Comparison of ENCODE assay signal across 8 mouse cellular contexts in genomic region chr4:136177244-136177611, GRCm38 (mm10). TPM values are rescaled to one million over a fixed set of nuclear protein-coding genes. Genes with fewer than 3 reads are reported as not detected.
DNase-seq lines count a peak whose midpoint lies in the region; ATAC-seq lines count a peak whose summit lies in the region.

No protein-coding gene starts in this region.

- H3K9me3 ChIP-seq in heart, embryonic 11.5 days (replicated peaks; ENCODE audit: control insufficient read depth, low read length): no peaks in the 10 kb centered on the region
- H3K9me3 ChIP-seq in limb, embryonic 13.5 days: no peaks in the 10 kb centered on the region
- no peaks in the 10 kb centered on the region for H3K9me3 ChIP-seq in stomach, embryonic 15.5 days

- H3K9ac ChIP-seq in heart, embryonic 11.5 days (ENCODE audit: low read depth, low read length): peak overlapping the region; percentile 56
- H3K9ac ChIP-seq in limb, embryonic 13.5 days: no peak overlapping the region
- H3K9ac ChIP-seq in stomach, embryonic 15.5 days: no peak overlapping the region

- 26% methylated on average over 8 of the region's 8 CpGs for WGBS in heart, embryonic 11.5 days (ENCODE audit: insufficient replicate concordance)
- 38% methylated on average over 8 of the region's 8 CpGs for WGBS in limb, embryonic 13.5 days
- 39% methylated on average over 8 of the region's 8 CpGs for WGBS in stomach, embryonic 15.5 days

- H3K27ac ChIP-seq in heart, embryonic 11.5 days (ENCODE audit: low read depth, low read length): peak overlapping the region; percentile 88
- H3K27ac ChIP-seq in limb, embryonic 13.5 days: peak overlapping the region; percentile 10; the same call in 1 of the 2 replicates
- peak overlapping the region; percentile 77 for H3K27ac ChIP-seq in stomach, embryonic 15.5 days

- peaks cover 62% of the 10 kb centered on the region for H3K4me1 ChIP-seq in heart, embryonic 11.5 days (ENCODE audit: control insufficient read depth, insufficient read depth, low read length)
- peaks cover 74% of the 10 kb centered on the region for H3K4me1 ChIP-seq in limb, embryonic 13.5 days
- H3K4me1 ChIP-seq in stomach, embryonic 15.5 days: peaks cover 75% of the 10 kb centered on the region

- peak overlapping the region; percentile 95 for H3K4me2 ChIP-seq in heart, embryonic 11.5 days
- H3K4me2 ChIP-seq in limb, embryonic 13.5 days (replicated peaks): no peak overlapping the region
- peak overlapping the region; percentile 21; the same call in 1 of the 2 replicates for H3K4me2 ChIP-seq in stomach, embryonic 15.5 days

- ATAC-seq in heart, embryonic 11.5 days (replicated peaks; ENCODE audit: insufficient number of reproducible peaks, low FRiP score, low TSS enrichment): no peak
- no peak for ATAC-seq in limb, embryonic 13.5 days (ENCODE audit: low FRiP score, low read depth)
- ATAC-seq in stomach, embryonic 15.5 days (ENCODE audit: insufficient read depth, low FRiP score, low read depth): no peak

- H3K27me3 ChIP-seq in heart, embryonic 11.5 days (ENCODE audit: control insufficient read depth, insufficient read depth, low read length): no peaks in the 10 kb centered on the region
- H3K27me3 ChIP-seq in limb, embryonic 13.5 days: no peaks in the 10 kb centered on the region
- H3K27me3 ChIP-seq in stomach, embryonic 15.5 days (replicated peaks): no peaks in the 10 kb centered on the region

- peak overlapping the region; percentile 19; the same call in 1 of the 2 replicates for H3K4me3 ChIP-seq in heart, embryonic 11.5 days (ENCODE audit: low read depth, low read length)
- no peak overlapping the region for H3K4me3 ChIP-seq in limb, embryonic 13.5 days
- H3K4me3 ChIP-seq in stomach, embryonic 15.5 days (replicated peaks): 0 out of 2 replicates have a peak overlapping the region, but pooled peaks have one; percentile 6

- peak; percentile 90 for DNase-seq in A20 (ENCODE audit: low read depth, low spot score)
- DNase-seq in ES-CJ7 (ENCODE audit: low read depth, low spot score): peak; percentile 80
- DNase-seq in urinary bladder, postnatal 14 days (ENCODE audit: low spot score): no peak
- no peak for DNase-seq in retina, embryonic 14.5 days (ENCODE audit: low spot score)
- no peak for DNase-seq in cerebellum, postnatal 4 days (ENCODE audit: low spot score in 2 of 2)

- H3K36me3 ChIP-seq in heart, embryonic 11.5 days (ENCODE audit: control insufficient read depth, insufficient read depth, low read length): no peaks in the 10 kb centered on the region
- no peaks in the 10 kb centered on the region for H3K36me3 ChIP-seq in limb, embryonic 13.5 days
- no peaks in the 10 kb centered on the region for H3K36me3 ChIP-seq in stomach, embryonic 15.5 days

RNA-seq across cellular contexts. Expression of gene E2f2, which starts 5.0 kb away (rescaled TPM):
- polyA plus RNA-seq in heart, embryonic 11.5 days (2014; fragmentation: Nextera tagmentation; extraction: Ambion mirVana): 4.8 and 5.8 TPM in 2 replicates
- polyA plus RNA-seq in limb, embryonic 13.5 days (2015; fragmentation: Nextera tagmentation; extraction: Ambion mirVana): 7.9 and 8.7 TPM in 2 replicates
- 8.6 and 11.4 TPM in 2 replicates for polyA plus RNA-seq in stomach, embryonic 15.5 days (2015; fragmentation: Nextera tagmentation; extraction: Ambion mirVana)

RNA-seq across cellular contexts. Expression of gene Asap3, which starts 28.9 kb away (rescaled TPM):
- 1.8 and 2.1 TPM in 2 replicates for polyA plus RNA-seq in heart, embryonic 11.5 days (2014; fragmentation: Nextera tagmentation; extraction: Ambion mirVana)
- 15.1 and 16.4 TPM in 2 replicates for polyA plus RNA-seq in limb, embryonic 13.5 days (2015; fragmentation: Nextera tagmentation; extraction: Ambion mirVana)
- polyA plus RNA-seq in stomach, embryonic 15.5 days (2015; fragmentation: Nextera tagmentation; extraction: Ambion mirVana): 6.4 and 7.8 TPM in 2 replicates

RNA-seq across cellular contexts. Expression of gene Id3, which starts 33.9 kb away (rescaled TPM):
- polyA plus RNA-seq in heart, embryonic 11.5 days (2014; fragmentation: Nextera tagmentation; extraction: Ambion mirVana): 411 and 415 TPM in 2 replicates
- 736 and 770 TPM in 2 replicates for polyA plus RNA-seq in limb, embryonic 13.5 days (2015; fragmentation: Nextera tagmentation; extraction: Ambion mirVana)
- 274 and 292 TPM in 2 replicates for polyA plus RNA-seq in stomach, embryonic 15.5 days (2015; fragmentation: Nextera tagmentation; extraction: Ambion mirVana)

Comparison
In these comparisons a context has a peak if more than half of its experiments do, and no peak if none do; other contexts are left out.
1. DNase-seq: peak in A20 (single experiment) and ES-CJ7 (single experiment); none in urinary bladder, postnatal 14 days (single experiment), retina, embryonic 14.5 days (single experiment) and cerebellum, postnatal 4 days (0 of 2).
2. H3K27ac ChIP-seq: peak in every context shown above with its lines; median percentile 88 in heart, embryonic 11.5 days; 77 in stomach, embryonic 15.5 days; 10 in limb, embryonic 13.5 days.